Mouse (Mus musculus) layer of hippocampus, adult 2 months (tissue): ENCODE data around the gene Lnx1. TPM values are rescaled to one million over a fixed set of nuclear protein-coding genes. Genes with fewer than 3 reads are reported as not detected.
A peak's percentile ranks its signal among the peaks of the same experiment; 100 is the strongest.

ENCODE experiments used
- DNase-seq, 2 experiments: peaks; one replicate each; pipeline ENCODE4 v3.0.0; 2022; ENCODE audit warnings: low spot score in 2 of 2
- H3K27ac ChIP-seq: fragments of 200-600 bp; 2 replicates; pipeline ENCODE4 v1.8.1; 2022
- H3K4me3 ChIP-seq: fragments of 200-600 bp; 2 replicates; pipeline ENCODE4 v1.8.1; 2022; ENCODE audit warnings: mild to moderate bottlenecking
- CTCF ChIP-seq: fragments of 200-600 bp; conservative IDR thresholded peaks from 2 replicates; pipeline ENCODE4 v1.8.1; 2022; ENCODE audit warnings: antibody characterized with exemption, mild to moderate bottlenecking, moderate library complexity
- total RNA-seq, 2 experiments: library from RNA; stranded (reverse); gene quantifications; 2 replicates each; pipeline ENCODE4 v1.2.3; 2021

The Lnx1 gene
- total RNA-seq, 2 experiments from 2014 or later: 11.5 to 14.6 TPM

- TF ChIP-seq CTCF: no peak
- H3K27ac ChIP-seq: no peak overlapping the region
- DNase-seq: no peak
- H3K4me3 ChIP-seq: no peak overlapping the region
These were observed 100.3 kb downstream of the Lnx1 start for GRCm38 (mm10) chr5:74602371-74602770.

GRCm38 (mm10) chr5:74601965-74602364 lies 100.7 kb downstream of the Lnx1 start:
- no peak for TF ChIP-seq CTCF
- Histone ChIP-seq H3K27ac (no peak overlapping the region), H3K4me3 (no peak overlapping the region)
- no peak for DNase-seq

- no peak for TF ChIP-seq CTCF
- H3K27ac ChIP-seq: no peak overlapping the region
- no peak overlapping the region for H3K4me3 ChIP-seq
- DNase-seq: no peak
These were observed 101.5 kb downstream of the Lnx1 start for GRCm38 (mm10) chr5:74601171-74601570.

GRCm38 (mm10) chr5:74600010-74600409 lies 102.7 kb downstream of the Lnx1 start:
- H3K27ac ChIP-seq: no peak overlapping the region
- H3K4me3 ChIP-seq: no peak overlapping the region
- DNase-seq: no peak
- 0 out of 2 replicates have a peak, but pooled peaks have one; percentile 0 for TF ChIP-seq CTCF

GRCm38 (mm10) chr5:74593147-74593546 lies 109.6 kb downstream of the Lnx1 start:
- no peak for TF ChIP-seq CTCF
- no peak for DNase-seq
- Histone ChIP-seq H3K4me3 (no peak overlapping the region), H3K27ac (no peak overlapping the region)

- Histone ChIP-seq H3K27ac (no peak overlapping the region), H3K4me3 (no peak overlapping the region)
- TF ChIP-seq CTCF: peak; percentile 44
- DNase-seq: no peak
These were observed 111.3 kb downstream of the Lnx1 start for GRCm38 (mm10) chr5:74591413-74591812.

- TF ChIP-seq CTCF: no peak
- Histone ChIP-seq H3K4me3 (no peak overlapping the region), H3K27ac (no peak overlapping the region)
- no peak for DNase-seq
These were observed 113.6 kb downstream of the Lnx1 start for GRCm38 (mm10) chr5:74589133-74589532.

GRCm38 (mm10) chr5:74571767-74572166 lies 130.9 kb downstream of the Lnx1 start:
- DNase-seq: no peak
- H3K27ac ChIP-seq: no peak overlapping the region
- no peak for TF ChIP-seq CTCF
- no peak overlapping the region for H3K4me3 ChIP-seq

GRCm38 (mm10) chr5:74561151-74561550 lies 141.6 kb downstream of the Lnx1 start:
- DNase-seq: no peak
- Histone ChIP-seq H3K4me3 (no peak overlapping the region), H3K27ac (no peak overlapping the region)
- no peak for TF ChIP-seq CTCF

GRCm38 (mm10) chr5:74549566-74549965 lies 153.1 kb downstream of the Lnx1 start:
- TF ChIP-seq CTCF: no peak
- no peak for DNase-seq
- no peak overlapping the region for H3K27ac ChIP-seq

GRCm38 (mm10) chr5:74545606-74546005 lies 157.1 kb downstream of the Lnx1 start:
- no peak for TF ChIP-seq CTCF
- no peak for DNase-seq
- no peak overlapping the region for H3K27ac ChIP-seq
- H3K4me3 ChIP-seq: no peak overlapping the region

More at GRCm38 (mm10) chr5:74549566-74549965, 153.1 kb downstream of the Lnx1 start:
- no peak overlapping the region for H3K4me3 ChIP-seq

Other genes starting within 250 kb of the Lnx1 start
- gene Scfd2, start 171.2 kb downstream of the Lnx1 start, total RNA-seq: 10 to 100 TPM; 23.6 to 27.6 TPM
- 10 to 100 TPM; 64.7 to 66.9 TPM for gene Fip1l1, start 167.5 kb downstream of the Lnx1 start, total RNA-seq